Mouse (Mus musculus): ENCODE data around the gene Kdelc2.

DNA sequence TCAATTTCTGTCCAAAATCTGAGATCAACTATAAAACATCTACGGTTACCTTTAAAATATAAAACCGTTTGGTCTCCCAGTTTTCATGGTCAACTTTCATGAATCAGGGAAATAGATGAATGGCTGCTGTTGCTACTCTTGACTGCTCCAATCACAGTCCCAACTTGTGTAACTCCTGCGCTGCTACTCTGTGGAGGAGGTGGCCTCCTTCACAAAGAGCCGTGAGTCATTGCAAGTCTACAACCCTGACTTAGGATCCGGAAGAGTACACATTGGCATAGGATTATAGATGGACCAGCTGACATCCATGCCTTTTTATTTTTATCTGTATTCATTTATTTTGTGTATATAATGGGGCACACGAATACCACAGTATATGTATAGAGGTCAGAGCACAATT is 31.9 kb upstream of the Kdelc2 start:
- TF ChIP-seq CTCF (IDR thresholded peaks at IDR 0.05; ENCODE audit: low read depth): no peak
- no peak for TF ChIP-seq EP300 (optimal IDR thresholded peaks at IDR 0.05)

Measured in stomach, postnatal 0 days (tissue).